Mouse (Mus musculus): Measurements from ENCODE around the gene Tmem62. TPM values are rescaled to one million over a fixed set of nuclear protein-coding genes. Genes with fewer than 3 reads are reported as not detected.
"Not testable (repeated sequence)": the region's sequence is repeated elsewhere in the genome, so short reads cannot be mapped to it uniquely, and the experiment has no call there.

Gene Tmem62
- total RNA-seq, 2 experiments from 2014 or later = 21.8 to 27.5 TPM

DNA sequence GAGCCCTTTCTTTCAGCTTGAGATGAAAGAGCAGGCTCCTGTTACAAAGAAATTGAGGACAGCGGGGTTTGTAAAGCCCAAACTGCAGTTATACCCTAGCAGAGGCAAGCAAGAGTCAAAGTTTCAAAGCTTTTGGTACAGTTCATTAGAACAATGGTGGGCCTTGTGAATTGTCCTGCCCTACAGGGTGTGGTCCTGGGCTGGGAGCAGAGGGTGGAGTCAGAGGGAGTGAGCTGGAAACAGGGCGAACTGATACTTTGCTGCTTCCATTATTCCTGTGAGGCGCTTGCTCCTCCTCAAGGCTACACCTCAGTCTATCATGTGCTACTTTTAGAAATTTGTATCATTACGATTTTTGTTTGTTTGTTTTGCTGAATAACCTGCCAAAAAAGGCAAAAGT lies 14.4 kb downstream of the Tmem62 start:
- DNase-seq (ENCODE audit: extremely low spot score in 1 of 2, low spot score in 1 of 2) = no peak

DNA sequence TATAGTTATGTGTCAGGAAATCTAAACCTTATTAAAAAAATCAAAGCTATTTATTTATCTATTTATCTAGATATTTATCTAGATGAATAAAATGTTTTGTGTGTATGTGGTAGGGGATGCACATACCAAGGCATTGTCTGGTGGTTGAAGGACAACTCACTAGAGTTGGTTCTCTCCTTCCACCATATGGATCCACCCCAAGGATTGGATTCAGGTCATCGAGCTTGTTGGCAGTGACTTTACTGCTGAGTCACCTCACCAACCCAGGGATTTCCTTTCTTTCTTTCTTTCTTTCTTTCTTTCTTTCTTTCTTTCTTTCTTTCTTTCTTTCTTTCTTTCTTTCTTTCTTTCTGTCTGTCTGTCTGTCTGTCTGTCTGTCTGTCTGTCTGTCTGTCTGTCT lies 19.8 kb downstream of the Tmem62 start:
- not testable (repeated sequence) for DNase-seq (ENCODE audit: extremely low spot score in 1 of 2, low spot score in 1 of 2)

DNA sequence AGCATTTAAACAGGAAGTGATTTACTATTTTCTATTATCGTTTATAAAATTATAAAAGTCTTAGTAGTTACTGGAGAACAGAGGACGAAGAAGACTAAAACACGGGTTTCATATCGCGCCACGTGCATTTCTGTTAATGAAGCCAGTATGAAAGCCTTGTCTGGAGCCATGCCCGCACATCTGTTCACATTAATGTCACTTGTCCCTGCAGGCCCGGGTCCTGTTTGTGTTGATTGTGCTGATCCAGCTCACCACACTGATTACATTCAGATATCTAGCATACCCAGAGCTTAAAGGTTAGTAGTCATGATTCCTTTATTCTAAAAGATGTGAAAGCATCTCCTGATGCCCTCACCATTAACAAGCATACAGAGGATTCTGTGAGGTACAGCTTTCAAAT lies 22.0 kb downstream of the Tmem62 start:
- DNase-seq (ENCODE audit: extremely low spot score in 1 of 2, low spot score in 1 of 2) = no peak

DNA sequence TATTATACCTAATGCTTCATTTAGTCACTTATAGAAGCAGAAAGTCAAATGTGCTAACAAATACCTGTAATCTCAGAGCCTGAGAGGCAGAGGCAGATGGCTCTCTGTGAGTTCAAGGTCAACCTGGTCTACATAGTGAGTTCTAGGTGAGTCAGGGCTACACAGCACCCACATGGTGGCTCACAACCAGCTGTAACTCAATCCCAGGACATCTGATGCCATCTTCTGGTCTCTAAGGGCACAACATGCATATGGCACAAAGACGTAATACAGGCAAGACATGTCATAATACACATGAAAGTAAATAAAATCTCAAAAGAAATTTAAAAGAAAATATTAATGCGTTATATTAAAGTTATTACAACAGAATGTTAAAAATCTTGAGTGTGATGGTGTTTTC lies 26.8 kb downstream of the Tmem62 start:
- no peak for DNase-seq (ENCODE audit: extremely low spot score in 1 of 2, low spot score in 1 of 2)

DNA sequence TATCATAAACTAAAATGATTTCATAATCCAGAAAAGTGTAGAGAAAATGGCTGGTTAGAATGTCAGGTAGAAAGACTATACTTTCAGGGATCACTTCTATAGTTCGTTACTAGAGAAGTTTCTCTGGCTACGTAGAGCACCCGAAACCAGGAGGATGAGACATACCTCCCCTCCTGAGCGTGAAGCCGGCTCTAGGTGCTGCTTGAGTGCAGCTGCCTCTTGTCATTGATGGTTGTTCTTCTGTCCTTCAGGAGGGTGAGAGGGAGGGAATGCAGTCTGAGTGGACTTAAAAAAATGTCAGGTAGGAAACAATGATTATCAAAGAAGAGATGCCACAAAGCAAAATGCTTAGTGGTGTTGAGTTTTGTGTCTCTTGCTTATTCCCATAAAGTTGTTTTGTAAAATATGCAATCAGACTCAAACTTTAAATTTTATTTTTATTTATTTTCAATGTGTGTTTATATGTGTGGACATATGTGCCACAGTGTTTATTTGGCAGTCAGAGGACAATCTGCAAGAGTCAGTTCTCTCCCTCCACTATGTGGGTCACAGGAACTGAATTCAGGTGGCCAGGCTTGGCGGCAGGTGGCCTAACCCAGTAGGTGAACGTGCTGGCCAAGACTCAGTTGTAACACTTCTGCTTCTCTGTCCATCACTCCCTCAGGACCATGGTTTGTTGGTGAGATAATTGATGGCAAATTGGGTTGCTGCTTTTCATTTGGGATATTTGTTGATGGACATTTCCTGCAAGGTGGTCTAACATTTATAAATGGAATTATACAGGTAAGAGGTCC lies 27.4 kb downstream of the Tmem62 start:
- DNase-seq (ENCODE audit: extremely low spot score in 1 of 2, low spot score in 1 of 2) = no peak

DNA sequence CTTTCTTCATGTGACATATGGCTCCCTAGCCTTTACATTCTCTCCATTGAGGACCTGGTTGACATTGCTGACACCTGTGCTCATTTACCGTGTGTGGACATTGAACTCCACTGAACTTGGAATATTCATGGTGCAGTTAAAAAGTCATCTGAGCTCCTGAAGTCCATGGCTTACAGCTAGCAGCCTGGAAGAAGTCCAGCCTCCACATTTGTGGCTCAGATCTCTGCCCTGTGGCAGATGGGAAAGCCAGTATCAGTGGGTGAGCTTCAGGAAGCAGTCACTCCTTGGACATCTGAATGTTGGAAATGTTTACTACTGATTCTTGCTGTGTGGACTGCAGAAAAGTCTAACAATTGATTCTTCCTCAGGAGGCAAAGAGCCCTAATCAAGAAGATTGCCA lies 30.2 kb downstream of the Tmem62 start:
- DNase-seq (ENCODE audit: extremely low spot score in 1 of 2, low spot score in 1 of 2) = no peak

DNA sequence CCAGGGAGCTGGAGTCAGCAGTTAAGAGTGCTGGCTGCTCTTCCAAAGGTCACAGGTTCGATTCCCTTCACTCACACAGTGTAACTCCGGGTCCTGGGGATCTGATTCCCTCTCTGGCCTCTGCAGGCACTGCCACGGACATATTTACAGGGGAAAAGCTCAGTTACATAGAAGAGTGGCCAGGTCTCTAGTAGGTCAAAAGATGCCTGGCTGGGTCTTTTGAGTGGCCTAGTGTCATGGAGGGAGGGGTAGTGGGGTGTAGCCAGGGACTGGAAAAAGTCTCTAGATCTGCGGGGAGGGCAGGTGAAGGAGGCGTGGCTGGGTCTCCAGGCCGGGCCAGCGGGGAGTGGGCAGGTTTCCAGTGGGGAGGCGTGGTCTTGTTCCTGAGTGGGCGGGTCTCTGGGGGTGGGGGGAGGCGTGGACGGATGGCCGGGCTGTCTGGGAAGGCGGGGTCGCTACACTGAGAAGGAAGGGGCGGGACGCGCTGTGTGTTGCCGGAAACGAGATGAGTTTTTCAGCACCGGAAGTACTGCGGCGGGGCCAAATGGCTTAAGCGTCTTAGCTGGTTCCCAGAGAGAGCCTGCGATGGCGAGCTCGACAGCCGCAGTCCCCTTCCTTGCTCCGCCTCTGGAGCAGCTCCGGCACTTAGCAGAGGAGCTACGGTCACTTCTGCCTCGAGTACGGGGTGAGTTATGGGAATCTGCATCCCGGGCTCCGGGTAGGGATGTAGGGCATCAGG lies 31.3 kb downstream of the Tmem62 start, which contains the start of gene Ccndbp1:
Gene Ccndbp1, plus strand, starts transcription at position 479 of the 739 bp plus-strand sequence.
- peak; percentile 56 to 68 for DNase-seq (ENCODE audit: extremely low spot score in 1 of 2, low spot score in 1 of 2)

DNA sequence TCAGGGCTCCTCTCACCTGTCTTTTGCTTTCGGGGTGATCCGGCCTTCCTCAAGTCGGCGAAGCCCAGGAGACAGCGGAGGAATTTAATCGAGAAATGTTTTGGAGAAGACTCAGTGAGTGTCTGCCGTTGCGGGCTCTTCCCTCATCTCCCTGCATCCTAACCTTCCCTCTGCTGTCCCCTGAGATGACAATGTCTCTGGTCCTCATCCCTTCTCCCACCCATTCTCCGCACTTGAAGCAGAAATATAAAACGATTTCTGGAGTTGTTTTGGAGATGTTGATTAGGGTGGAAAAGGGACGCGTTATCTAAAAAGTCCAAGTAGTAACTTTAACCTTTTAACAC lies 31.8 kb downstream of the Tmem62 start:
- no peak for DNase-seq (ENCODE audit: extremely low spot score in 1 of 2, low spot score in 1 of 2)

DNA sequence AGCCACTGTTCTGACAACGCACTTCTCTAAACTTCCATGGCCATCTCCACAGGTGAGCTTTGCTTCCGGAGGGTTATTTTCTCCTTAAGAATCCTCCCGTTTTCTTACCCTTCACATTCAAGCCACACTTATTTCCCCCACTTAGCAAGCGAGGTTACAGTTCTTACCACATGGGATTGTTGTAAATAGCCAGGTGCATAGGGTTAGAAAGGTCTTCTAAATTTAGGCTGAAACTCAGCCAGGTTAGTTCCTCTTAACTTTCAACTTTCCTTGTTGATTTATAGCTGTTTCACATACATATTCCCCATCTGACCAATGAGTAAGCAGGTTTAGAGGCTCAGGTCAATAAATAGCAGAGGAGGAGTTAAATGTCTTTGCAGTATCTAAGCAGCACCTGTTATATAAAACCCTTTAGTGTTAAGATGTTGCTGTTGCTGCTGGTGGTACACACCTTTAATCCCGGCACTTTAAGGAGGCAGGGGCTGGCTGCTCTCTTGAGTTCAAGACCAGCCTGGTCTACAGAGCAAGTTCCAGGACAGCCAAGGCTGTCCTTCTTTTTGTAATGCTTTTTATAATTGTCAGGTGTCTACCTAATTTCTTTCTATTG lies 32.4 kb downstream of the Tmem62 start:
- no peak for DNase-seq (ENCODE audit: extremely low spot score in 1 of 2, low spot score in 1 of 2)

DNA sequence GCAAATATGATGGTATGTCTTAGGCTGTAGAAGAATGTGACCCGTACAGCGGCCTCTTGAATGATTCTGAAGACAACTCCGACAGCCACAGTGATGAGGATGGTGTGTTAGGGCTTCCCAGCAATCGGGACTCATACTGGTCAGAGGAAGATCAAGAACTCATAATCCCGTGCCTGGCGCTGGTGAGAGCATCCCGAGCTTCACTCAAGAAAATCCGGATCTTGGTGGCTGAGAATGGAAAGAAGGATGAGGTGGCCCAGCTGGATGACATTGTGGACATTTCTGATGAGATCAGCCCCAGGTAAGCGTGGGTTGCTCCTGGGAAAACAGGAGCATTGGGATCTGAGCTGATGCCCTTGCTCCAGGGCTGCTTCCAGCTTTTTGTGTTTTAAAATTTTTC lies 35.9 kb downstream of the Tmem62 start:
- no peak for DNase-seq (ENCODE audit: extremely low spot score in 1 of 2, low spot score in 1 of 2)

DNA sequence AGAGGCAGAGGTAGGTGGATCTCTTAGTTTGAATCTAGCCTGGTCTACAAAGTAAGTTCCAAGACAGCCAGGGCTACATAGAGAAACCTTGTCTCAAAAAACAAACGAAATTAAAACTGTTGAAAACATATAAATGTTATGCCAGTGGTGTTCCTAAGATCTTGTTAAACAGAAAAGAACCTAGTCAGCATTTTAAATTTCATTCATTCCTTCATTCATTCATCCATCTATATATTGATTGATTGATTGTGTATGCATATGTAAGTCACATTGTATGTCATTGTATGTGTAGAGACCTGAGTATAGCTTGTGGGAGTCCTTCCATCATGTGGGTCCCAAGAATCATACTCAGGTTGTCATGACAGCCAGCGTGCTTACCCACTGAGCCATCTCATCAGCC lies 38.7 kb downstream of the Tmem62 start:
- no peak for DNase-seq (ENCODE audit: extremely low spot score in 1 of 2, low spot score in 1 of 2)

DNA sequence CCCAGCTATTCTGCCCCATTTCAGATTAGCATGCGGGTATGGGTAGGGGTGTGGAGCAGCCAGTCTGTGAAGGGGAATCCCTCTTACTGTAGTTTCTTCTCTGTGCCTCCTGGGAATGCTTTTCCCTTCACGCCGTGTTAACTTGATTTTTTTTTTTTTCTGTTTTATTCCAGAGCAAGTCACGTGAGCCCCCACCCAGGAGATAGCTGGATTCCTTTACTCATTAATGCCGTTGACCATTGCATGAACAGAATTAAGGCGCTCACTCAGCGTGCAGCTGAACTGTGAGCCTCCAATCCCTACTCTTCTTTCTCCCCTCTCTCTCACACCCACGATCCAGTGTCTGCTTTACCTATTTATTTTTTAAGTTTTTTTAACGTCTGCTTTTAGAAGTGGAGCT lies 39.4 kb downstream of the Tmem62 start:
- DNase-seq (ENCODE audit: extremely low spot score in 1 of 2, low spot score in 1 of 2) = no peak

DNA sequence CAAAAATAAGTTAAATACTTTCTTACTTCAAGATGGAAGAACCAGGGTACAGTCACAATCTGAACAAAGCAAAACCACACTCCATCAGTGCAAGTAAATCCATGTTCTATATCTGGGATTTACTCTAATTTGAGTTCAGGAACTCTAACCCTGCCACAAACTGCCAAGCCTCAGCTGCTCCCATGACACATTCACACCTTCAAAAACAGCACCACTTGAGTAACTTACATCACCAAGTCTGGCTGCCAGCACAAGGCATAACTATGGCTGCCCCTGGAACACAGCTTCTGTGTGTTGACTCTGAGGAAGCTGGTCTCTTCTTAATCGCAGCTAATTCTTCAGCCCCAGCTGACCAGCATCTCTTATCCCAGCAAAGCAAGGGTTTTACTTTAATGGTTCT lies 40.3 kb downstream of the Tmem62 start:
- no peak for DNase-seq (ENCODE audit: extremely low spot score in 1 of 2, low spot score in 1 of 2)

DNA sequence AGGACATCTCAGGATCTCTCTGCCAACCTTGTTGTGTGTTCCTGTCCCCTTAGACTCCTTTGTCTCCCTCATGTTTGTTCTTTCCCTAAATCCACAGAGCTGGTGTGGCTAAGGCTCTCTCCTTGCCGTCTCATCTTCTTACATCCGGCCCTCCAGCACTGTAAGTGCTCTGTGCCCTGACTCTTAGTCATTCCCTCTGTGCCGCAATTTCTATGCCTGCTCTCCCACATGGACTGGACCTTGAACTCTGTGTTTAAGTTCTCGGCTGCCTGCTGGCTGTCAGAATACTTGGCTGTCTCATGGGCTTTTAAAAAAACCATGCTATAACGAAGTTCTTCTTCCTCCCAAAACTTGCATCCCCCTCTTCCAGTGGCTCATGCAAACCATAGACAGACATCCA lies 46.1 kb downstream of the Tmem62 start:
- no peak for DNase-seq (ENCODE audit: extremely low spot score in 1 of 2, low spot score in 1 of 2)

DNA sequence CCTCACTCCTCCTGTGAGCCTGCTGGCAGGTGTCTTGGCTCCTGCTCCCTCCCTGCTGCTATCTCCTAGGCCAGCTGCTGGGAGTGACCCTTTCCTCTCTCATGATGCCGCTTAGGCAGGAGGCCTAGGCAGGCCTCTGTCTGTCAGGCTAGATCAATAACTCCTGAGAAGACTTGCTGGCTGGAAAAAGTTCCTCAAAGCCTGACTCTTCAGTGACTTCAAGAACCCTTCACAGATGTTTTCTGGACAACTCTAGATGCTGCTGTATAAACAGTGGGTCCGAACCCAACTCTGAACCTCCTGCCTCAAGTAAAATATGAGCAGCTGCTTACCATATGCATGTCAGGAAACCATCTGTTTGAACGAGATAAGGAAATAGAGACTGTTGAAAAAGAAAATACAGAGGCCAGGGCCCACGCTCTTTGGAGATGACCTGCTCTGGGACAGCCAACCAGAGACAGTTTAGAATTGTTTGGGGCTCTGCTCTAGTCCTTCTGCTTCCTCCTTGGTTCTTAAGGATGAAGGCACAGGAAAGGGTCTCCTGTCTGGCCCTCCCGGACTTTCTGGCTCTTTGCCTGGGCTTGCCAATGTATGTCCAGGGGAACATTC lies 60.0 kb downstream of the Tmem62 start, which contains the start of gene Epb42:
Gene Epb42, minus strand, starts transcription at position 340 of the 609 bp plus-strand sequence.
- no peak for DNase-seq (ENCODE audit: extremely low spot score in 1 of 2, low spot score in 1 of 2)

DNA sequence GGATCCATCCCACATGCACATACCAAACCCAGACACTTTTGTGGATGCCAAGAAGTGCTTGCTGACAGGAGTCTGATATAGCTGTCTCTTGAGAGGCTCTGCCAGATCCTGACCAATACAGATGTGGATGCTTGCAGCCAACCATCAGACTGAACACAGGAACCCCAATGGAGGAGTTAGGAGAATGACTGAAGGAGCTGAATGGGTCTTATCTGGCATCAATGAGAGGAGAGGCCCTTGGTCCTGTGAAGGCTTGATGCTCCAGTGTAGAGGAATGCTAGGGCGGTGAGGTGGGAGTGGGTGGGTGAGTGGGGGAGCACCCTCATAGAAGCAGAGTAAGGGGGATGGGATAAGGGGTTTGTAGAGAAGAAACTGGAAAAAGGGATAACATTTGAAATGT lies 62.0 kb downstream of the Tmem62 start:
- DNase-seq (ENCODE audit: extremely low spot score in 1 of 2, low spot score in 1 of 2) = not testable (repeated sequence)

DNA sequence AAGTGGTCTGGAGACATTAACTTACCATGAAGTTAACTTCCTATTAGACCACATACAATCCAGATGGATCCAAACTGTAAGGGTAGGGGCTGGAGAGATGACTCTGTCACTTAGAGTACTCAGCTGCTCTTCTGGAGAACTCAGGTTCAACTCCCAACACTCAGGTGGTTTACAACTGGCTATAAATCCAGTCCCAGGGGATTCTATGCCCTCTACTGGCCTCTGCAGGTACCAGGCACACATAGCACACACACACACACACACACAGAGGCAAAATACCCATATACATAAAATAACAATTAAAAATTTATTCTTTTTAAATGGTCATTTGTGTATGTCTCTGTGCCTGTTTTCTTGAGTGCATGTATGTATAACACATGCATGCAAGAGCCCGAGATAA lies 62.6 kb downstream of the Tmem62 start:
- DNase-seq (ENCODE audit: extremely low spot score in 1 of 2, low spot score in 1 of 2) = no peak

DNA sequence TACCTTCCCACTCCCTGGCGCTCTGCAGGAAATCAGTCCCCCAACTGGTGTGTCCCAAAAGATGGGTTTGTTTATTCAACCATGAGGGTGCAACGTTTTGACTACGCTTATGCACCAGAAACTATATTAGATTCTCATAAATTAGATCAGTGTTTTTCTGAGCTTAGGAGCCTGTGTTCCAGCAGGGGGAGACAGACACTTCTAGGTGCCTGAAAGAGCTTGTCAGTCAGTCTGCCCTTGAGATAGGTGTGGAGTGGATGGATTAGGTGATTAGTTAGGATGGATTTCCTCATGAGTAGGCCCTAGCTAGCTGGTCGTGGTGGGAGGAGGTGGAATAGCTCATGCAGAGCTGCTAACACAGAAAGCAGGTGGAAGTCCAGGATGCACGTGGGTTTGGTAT lies 64.3 kb downstream of the Tmem62 start:
- DNase-seq (ENCODE audit: extremely low spot score in 1 of 2, low spot score in 1 of 2) = peak in 1 of 2 experiments; percentile 53

DNA sequence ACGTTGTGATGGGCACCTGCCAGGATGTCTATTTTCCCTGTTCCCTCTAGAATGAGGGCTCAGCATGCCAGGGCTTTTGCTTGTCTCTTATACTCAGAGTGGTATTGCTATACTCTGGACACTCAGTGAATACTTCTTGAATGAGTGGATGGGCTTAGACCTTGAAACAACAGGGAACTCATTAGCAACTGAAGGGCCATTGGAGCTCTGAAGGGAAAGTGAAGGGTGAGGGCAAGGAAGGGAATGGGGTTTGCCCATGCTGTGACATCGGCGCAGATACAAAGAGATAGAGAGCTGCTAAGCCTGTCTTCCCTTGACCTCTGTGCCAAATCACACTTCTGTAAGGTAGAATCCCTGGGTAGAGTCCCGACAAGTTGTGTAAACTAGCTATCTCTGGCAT lies 68.8 kb downstream of the Tmem62 start:
- DNase-seq (ENCODE audit: extremely low spot score in 1 of 2, low spot score in 1 of 2) = no peak

DNA sequence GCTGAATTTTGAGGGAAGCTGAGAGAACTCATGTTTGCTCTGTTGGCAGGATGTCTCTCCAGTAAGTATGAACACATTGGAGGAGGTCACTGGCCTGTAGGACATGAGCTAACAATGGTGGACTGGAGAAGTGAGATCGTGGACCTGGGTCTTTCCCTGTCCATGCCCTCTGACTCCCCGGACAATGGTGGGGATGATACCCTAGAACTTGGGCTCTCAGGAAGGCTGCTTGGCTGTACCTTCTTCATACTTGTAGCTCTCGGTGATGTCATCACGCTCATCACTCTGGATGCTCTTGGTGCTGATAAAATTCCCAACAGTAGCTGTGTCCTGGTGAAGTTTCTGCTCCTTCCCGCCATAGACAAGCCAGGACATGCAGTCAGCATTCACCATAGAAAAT lies 75.4 kb downstream of the Tmem62 start:
- no peak for DNase-seq (ENCODE audit: extremely low spot score in 1 of 2, low spot score in 1 of 2)

DNA sequence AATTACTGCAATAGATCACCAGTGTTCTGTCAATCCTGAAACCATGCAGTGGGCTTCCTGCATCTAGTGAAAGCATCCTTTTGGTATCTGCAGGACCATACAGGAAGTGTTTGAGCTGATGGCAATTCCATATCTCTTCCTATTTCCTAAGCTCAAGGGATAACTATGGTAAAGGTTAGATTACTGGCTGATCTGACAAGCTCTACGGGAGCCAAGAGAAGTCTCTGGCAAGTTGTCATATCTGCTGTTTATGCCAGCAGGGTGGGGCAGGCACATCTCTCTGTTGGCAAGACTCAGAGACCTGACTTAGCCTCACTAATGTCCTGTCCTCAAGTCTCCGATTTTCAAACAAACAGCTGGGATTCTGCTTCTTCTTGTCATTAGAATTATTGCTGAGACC lies 77.2 kb downstream of the Tmem62 start:
- no peak for DNase-seq (ENCODE audit: extremely low spot score in 1 of 2, low spot score in 1 of 2)
